Mouse (Mus musculus) limb, embryonic 15.5 days (tissue): ENCODE results near the gene Zc2hc1b. TPM values are rescaled to one million over a fixed set of nuclear protein-coding genes. Genes with fewer than 3 reads are reported as not detected.

ENCODE experiments used
- ATAC-seq: fragments of 200-750 bp; cut with Nextera tagmentation; 2 replicates; pipeline ENCODE4 v1.8.0; 2017; ENCODE audit warnings: low read depth, moderate TSS enrichment; ENCODE audit not compliant: insufficient number of reproducible peaks, low FRiP score, low TSS enrichment
- H3K27ac ChIP-seq: fragments of 300-500 bp; sonication (generic); 2 replicates; pipeline ENCODE4 v1.5.1; 2015; ENCODE audit warnings: moderate library complexity, mild to moderate bottlenecking, inconsistent platforms
- H3K27me3 ChIP-seq: fragments of 300-500 bp; sonication (generic); 2 replicates; pipeline ENCODE4 v1.6.1; 2015; ENCODE audit warnings: inconsistent platforms
- H3K36me3 ChIP-seq: fragments of 300-500 bp; sonication (generic); 2 replicates; pipeline ENCODE4 v1.6.1; 2015; ENCODE audit warnings: inconsistent platforms
- H3K4me1 ChIP-seq: fragments of 300-500 bp; sonication (generic); 2 replicates; pipeline ENCODE4 v1.6.1; 2015; ENCODE audit warnings: inconsistent platforms
- H3K4me2 ChIP-seq: fragments of 300-500 bp; sonication (generic); 2 replicates; pipeline ENCODE4 v1.6.1; 2015; ENCODE audit warnings: mild to moderate bottlenecking, inconsistent platforms
- H3K4me3 ChIP-seq: fragments of 300-500 bp; sonication (generic); 2 replicates; pipeline ENCODE4 v1.5.1; 2015; ENCODE audit warnings: mild to moderate bottlenecking, inconsistent platforms
- H3K9ac ChIP-seq: fragments of 300-500 bp; sonication (generic); 2 replicates; pipeline ENCODE4 v1.6.1; 2015; ENCODE audit warnings: inconsistent platforms
- H3K9me3 ChIP-seq: fragments of 300-500 bp; sonication (generic); 2 replicates; pipeline ENCODE4 v1.6.1; 2016; ENCODE audit warnings: inconsistent platforms
- WGBS: fragments of 180-500 bp; shearing (Covaris S2); methylation state at CpG from one replicate; pipeline ENCODE4 v1.1.7; 2015; 5-methylcytosine and 5-hydroxymethylcytosine counted together
- polyA plus RNA-seq: library from polyadenylated mRNA; unstranded; fragments of >200 nt; fragmentation: Nextera tagmentation; extraction: Ambion mirVana; gene quantifications from 2 replicates; pipeline ENCODE4 v1.2.1, GENCODE M21; 2015

The Zc2hc1b gene
- polyA plus RNA-seq, result not detected in 2 replicates

GRCm38 (mm10) chr10:13177973-13178624 is at the start of gene Zc2hc1b:
Zc2hc1b (minus strand) TSS chr10:13178023.
- 75% methylated on average over 7 of the region's 7 CpGs for WGBS
- no peak within 1 kb of the TSS for H3K9ac ChIP-seq
- H3K36me3 ChIP-seq, result peaks cover 67% of the 10 kb centered on the region
- no peaks in the 10 kb centered on the region for H3K9me3 ChIP-seq
- no peaks in the 10 kb centered on the region; the same call in 1 of the 2 replicates for H3K4me1 ChIP-seq
- H3K27ac ChIP-seq, result no peak within 1 kb of the TSS
- no peak within 1 kb of the TSS for H3K4me3 ChIP-seq
- H3K4me2 ChIP-seq, result no peak within 1 kb of the TSS
- ATAC-seq, result no peak
- H3K27me3 ChIP-seq, result no peaks in the 10 kb centered on the region

DNA sequence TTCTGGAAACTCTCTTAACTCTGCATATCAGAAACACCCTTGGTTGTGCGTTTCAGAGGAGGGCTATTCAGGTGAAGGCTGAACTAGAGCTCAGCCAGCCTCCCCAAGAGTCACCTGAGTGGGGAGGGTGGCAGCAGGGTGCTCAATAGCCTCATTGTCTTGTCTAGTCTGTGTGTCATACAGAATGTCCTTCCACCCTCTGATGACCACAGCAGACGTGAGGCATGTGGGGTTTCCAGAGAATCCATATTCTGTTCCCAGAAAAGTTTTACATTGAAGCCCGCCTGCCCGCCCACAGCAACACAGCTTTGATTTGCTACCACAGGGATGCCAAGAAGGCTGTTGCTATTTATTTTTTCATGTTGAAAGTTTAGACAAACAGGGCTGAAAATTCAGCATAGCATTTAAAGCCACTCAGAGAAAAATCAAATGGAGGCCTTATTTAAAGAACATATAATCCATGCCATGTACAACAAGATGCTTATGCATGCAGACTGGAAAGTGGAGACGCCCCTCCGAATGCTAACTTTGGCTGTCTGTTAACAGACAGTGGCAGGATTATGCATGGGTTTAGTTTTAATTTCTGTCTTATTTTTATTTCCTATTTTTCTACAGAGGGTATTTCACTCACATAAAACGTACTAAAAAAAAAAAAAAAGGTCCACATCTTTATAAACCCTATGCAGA is 47.7 kb upstream of the Zc2hc1b start:
- Histone ChIP-seq H3K36me3 (peaks cover 24% of the 10 kb centered on the region), H3K9me3 (no peaks in the 10 kb centered on the region), H3K27ac (peak overlapping the region; percentile 38; the same call in 1 of the 2 replicates), H3K27me3 (no peaks in the 10 kb centered on the region), H3K9ac (no peak overlapping the region), H3K4me1 (no peaks in the 10 kb centered on the region), H3K4me2 (no peak overlapping the region), H3K4me3 (no peak overlapping the region)
- peak; percentile 61; the same call in 1 of the 2 replicates for ATAC-seq
- 86% methylated on average over 7 of the region's 7 CpGs for WGBS

- WGBS, result 84% methylated on average over 3 of the region's 3 CpGs
These were observed 44.3 kb upstream of the Zc2hc1b start for GRCm38 (mm10) chr10:13222135-13222534.

GRCm38 (mm10) chr10:13220061-13220460 is 42.2 kb upstream of the Zc2hc1b start:
- Histone ChIP-seq H3K9me3 (no peaks in the 10 kb centered on the region), H3K4me2 (no peak overlapping the region), H3K27me3 (no peaks in the 10 kb centered on the region), H3K4me1 (no peaks in the 10 kb centered on the region), H3K9ac (no peak overlapping the region), H3K36me3 (peaks cover 18% of the 10 kb centered on the region), H3K4me3 (no peak overlapping the region), H3K27ac (no peak overlapping the region)
- 59% methylated on average over 1 of the region's 1 CpGs for WGBS
- no peak for ATAC-seq

More at GRCm38 (mm10) chr10:13222135-13222534, 44.3 kb upstream of the Zc2hc1b start:
- Histone ChIP-seq H3K9ac (no peak overlapping the region), H3K27ac (no peak overlapping the region), H3K4me3 (no peak overlapping the region), H3K36me3 (peaks cover 19% of the 10 kb centered on the region), H3K4me2 (no peak overlapping the region), H3K27me3 (no peaks in the 10 kb centered on the region), H3K9me3 (no peaks in the 10 kb centered on the region), H3K4me1 (no peaks in the 10 kb centered on the region)
- ATAC-seq, result no peak

GRCm38 (mm10) chr10:13213956-13214355 is 36.1 kb upstream of the Zc2hc1b start:
- Histone ChIP-seq H3K4me2 (no peak overlapping the region), H3K36me3 (peaks cover 10% of the 10 kb centered on the region; the same call in 1 of the 2 replicates), H3K9me3 (no peaks in the 10 kb centered on the region), H3K27ac (no peak overlapping the region), H3K9ac (no peak overlapping the region), H3K4me3 (no peak overlapping the region), H3K4me1 (peaks cover 4% of the 10 kb centered on the region; the same call in 1 of the 2 replicates), H3K27me3 (no peaks in the 10 kb centered on the region)
- no peak for ATAC-seq
- WGBS, result 80% methylated on average over 12 of the region's 12 CpGs

DNA sequence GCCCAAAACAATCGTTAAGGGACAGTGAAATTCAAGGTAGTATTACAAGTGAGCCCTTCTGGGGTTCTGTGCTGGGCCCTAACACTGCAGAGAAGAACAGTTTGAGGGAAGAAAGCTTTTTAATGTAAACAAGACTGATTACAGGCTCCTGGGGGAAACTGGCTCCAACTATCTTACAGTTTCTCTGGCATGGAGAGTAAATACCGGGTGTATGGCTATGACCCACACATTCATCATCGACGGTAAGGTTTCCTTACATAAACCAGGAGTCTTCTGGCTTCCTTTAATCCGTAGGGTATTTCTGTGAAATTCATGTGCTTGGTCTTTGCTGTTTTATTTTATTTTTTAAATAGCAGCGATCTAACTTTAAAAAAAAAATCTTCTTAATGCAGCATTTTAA is 35.0 kb upstream of the Zc2hc1b start:
- Histone ChIP-seq H3K4me2 (no peak overlapping the region), H3K27me3 (no peaks in the 10 kb centered on the region), H3K9me3 (no peaks in the 10 kb centered on the region), H3K9ac (no peak overlapping the region), H3K36me3 (peaks cover 10% of the 10 kb centered on the region; the same call in 1 of the 2 replicates), H3K27ac (peak overlapping the region; percentile 17; the same call in 1 of the 2 replicates), H3K4me1 (peaks cover 4% of the 10 kb centered on the region; the same call in 1 of the 2 replicates), H3K4me3 (no peak overlapping the region)
- WGBS, result 60% methylated on average over 6 of the region's 6 CpGs
- ATAC-seq, result no peak

DNA sequence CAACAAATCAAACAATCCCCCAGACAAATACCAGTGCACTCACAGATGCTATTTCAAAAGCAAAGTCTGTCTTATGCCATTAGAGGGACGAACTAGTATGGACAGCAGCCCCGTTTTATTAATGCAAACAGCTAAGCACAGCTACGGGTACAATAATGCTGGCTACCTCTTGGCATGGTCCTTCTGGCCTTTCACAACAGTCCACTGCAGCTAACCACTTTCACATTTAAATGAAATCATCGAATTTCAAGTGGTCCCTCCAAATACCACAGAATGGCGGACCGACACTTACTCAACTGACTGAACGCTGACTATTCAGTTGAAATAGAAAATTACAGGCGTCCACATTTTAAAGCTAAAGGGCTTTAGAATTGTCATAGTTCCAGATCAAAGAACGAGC is 34.5 kb upstream of the Zc2hc1b start:
- Histone ChIP-seq H3K9ac (no peak overlapping the region), H3K4me3 (no peak overlapping the region), H3K9me3 (no peaks in the 10 kb centered on the region), H3K4me1 (peaks cover 4% of the 10 kb centered on the region; the same call in 1 of the 2 replicates), H3K4me2 (no peak overlapping the region), H3K27ac (peak overlapping the region; percentile 17; the same call in 1 of the 2 replicates), H3K27me3 (no peaks in the 10 kb centered on the region), H3K36me3 (peaks cover 8% of the 10 kb centered on the region; the same call in 1 of the 2 replicates)
- ATAC-seq, result no peak
- WGBS, result 74% methylated on average over 9 of the region's 9 CpGs

DNA sequence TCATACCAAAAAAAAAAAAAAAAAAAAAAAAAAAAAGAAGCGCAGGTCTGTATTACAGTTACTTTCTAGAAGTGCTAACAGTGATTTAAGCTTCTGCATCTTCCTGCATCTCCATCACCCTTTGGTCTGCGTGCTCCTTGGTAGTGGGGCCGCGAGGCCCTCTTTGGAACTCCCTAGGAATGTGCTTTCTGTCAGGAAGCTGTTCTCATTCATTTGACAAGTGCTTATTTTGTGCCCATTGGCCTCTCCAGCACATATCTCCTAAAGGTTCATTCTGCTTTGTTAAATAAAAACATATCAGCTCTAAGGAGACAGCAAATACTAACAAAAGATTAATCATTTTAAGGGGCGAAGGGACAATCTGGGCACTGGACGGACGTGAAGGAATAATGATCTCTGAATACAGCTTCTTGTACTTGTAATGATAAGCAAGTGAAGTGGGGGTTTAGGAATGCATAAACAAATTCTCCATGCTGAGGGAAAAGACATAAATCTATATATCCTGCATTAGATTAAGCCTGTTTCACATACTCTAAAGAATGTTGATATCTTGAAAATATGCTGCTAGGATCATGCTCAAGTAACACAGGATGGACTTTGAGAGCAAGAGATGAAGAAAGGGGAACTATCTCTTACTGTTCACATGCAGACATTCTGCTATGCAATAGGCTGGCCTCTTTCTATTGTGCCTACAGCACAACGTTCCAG is 32.3 kb upstream of the Zc2hc1b start:
- Histone ChIP-seq H3K9ac (no peak overlapping the region), H3K27ac (no peak overlapping the region), H3K4me3 (no peak overlapping the region), H3K4me1 (peaks cover 4% of the 10 kb centered on the region; the same call in 1 of the 2 replicates), H3K4me2 (no peak overlapping the region), H3K9me3 (no peaks in the 10 kb centered on the region), H3K36me3 (peaks cover 8% of the 10 kb centered on the region; the same call in 1 of the 2 replicates), H3K27me3 (no peaks in the 10 kb centered on the region)
- 70% methylated on average over 8 of the region's 8 CpGs for WGBS
- no peak for ATAC-seq

DNA sequence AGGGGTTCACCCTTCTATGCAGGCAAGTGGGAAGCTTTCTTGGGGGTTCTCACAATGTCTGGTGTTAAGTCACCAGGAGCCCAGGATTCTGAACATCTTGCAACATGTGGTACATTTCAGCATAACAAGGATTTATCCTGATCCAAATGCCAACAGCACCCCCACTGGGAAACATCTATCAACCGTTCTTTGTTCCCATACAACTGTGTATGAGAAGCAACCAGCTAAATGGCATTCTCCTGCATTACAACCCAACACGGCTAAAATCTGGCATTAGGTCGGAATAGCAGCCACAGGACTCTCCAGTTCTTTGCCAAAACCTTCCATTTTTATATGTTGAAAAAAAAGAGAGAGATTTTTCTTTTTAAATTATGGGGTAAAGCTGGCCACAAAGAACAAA is 31.7 kb upstream of the Zc2hc1b start:
- no peak overlapping the region for H3K9ac ChIP-seq
- 72% methylated on average over 3 of the region's 3 CpGs for WGBS
- no peaks in the 10 kb centered on the region for H3K9me3 ChIP-seq
- H3K4me3 ChIP-seq, result no peak overlapping the region
- H3K4me2 ChIP-seq, result no peak overlapping the region
- H3K27me3 ChIP-seq, result no peaks in the 10 kb centered on the region
- no peak for ATAC-seq
- no peak overlapping the region for H3K27ac ChIP-seq
- H3K4me1 ChIP-seq, result peaks cover 4% of the 10 kb centered on the region; the same call in 1 of the 2 replicates
- H3K36me3 ChIP-seq, result peaks cover 8% of the 10 kb centered on the region; the same call in 1 of the 2 replicates

- peaks cover 5% of the 10 kb centered on the region; the same call in 1 of the 2 replicates for H3K36me3 ChIP-seq
- no peaks in the 10 kb centered on the region for H3K27me3 ChIP-seq
- no peak overlapping the region for H3K4me3 ChIP-seq
- 83% methylated on average over 4 of the region's 4 CpGs for WGBS
- H3K4me2 ChIP-seq, result no peak overlapping the region
- no peak overlapping the region for H3K27ac ChIP-seq
- no peaks in the 10 kb centered on the region for H3K9me3 ChIP-seq
- H3K4me1 ChIP-seq, result peaks cover 4% of the 10 kb centered on the region; the same call in 1 of the 2 replicates
- no peak overlapping the region for H3K9ac ChIP-seq
- ATAC-seq, result no peak
These were observed 31.2 kb upstream of the Zc2hc1b start for GRCm38 (mm10) chr10:13209061-13209460.

DNA sequence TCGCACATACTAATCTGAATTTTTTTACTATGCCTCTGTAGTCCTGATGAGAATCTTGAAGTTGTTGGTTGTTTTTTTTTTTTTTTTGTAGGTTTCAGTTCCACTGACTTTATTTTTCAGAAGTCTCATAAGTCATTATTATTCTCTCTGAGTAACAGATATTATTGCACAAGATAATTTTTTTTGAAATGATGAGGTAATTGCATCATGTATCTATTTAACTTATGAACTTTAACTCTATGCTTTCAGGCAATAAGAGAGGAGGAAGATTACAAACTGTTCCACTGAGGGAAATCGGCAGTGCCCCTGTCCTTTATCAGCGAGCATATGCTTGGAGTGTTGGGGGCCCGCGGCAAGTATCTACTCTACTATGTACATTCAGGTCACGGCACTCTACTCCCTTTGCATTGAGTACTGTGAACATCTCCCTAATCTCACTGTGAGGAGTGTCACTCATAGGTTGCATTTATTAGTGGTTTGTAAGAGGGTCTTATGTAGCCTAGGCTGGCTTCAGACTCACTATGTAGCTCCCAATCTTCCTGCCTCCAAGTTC is 24.0 kb upstream of the Zc2hc1b start:
- no peak overlapping the region for H3K27ac ChIP-seq
- ATAC-seq, result no peak
- WGBS, result 97% methylated on average over 6 of the region's 6 CpGs

More for the DNA sequence above, 24.0 kb upstream of the Zc2hc1b start:
- no peaks in the 10 kb centered on the region for H3K9me3 ChIP-seq
- H3K27me3 ChIP-seq, result no peaks in the 10 kb centered on the region
- H3K4me1 ChIP-seq, result 0 out of 2 replicates have a peak, but pooled peaks cover 4% of the 10 kb centered on the region
- no peak overlapping the region for H3K4me2 ChIP-seq
- no peak overlapping the region for H3K9ac ChIP-seq
- H3K36me3 ChIP-seq, result no peaks in the 10 kb centered on the region
- no peak overlapping the region for H3K4me3 ChIP-seq
